Mouse (Mus musculus) liver, embryonic 14.5 days (tissue): ENCODE measurements around the gene Elmsan1.

Experiments used
- CTCF ChIP-seq: IDR thresholded peaks from 2 replicates; pipeline ENCODE4 v1.5.1; 2016; ENCODE audit warnings: antibody characterized with exemption, low read depth, control low read depth
- EP300 ChIP-seq: IDR thresholded peaks from 2 replicates; pipeline ENCODE4 v1.6.1; 2016; ENCODE audit warnings: antibody characterized with exemption, low read depth

DNA sequence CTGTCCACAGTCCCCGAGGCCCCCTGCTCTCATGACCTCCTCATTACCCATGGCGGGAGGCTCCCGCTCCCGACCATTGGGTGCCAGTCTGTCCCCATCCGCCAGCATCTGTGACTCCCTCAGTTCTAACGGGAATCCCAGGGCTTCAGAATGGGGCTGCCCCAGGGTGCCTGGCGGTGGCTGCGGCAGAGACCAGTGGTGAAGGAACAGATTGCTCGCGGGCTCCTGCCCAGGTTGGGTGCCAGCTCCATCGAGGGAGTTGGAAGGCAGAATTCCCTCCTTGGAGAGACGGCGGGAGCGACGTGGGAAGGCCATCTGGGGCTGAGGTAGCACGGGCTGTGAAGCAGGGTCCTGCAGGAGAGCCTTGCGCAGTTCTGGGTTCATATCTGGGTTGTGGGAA is 45.8 kb downstream of the Elmsan1 start:
- no peak for TF ChIP-seq CTCF
- TF ChIP-seq EP300, result no peak
